Mouse (Mus musculus): Measurements from ENCODE around the gene Cyp27a1.
A peak's percentile ranks its signal among the peaks of the same experiment; 100 is the strongest.

Gene Cyp27a1

DNA sequence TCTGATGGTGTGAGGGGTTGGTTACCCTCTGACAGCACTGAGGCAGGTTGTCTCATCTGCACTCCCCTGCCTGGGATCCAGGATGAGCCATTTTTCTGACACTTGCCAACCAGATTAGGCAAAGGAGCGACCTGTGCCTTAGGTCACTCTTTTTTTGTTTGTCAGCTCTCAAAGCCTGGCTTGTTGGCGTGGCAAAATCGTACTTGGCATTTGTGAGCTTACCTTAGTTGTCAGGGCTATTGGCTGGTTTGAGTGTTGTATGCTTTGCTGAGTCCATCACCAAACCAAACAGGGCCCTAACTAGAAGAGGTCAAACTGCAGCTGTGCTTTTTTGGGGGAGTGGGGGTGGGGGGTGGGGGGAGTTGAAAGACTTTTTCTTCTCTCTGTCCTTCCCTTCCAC lies 5.9 kb downstream of the Cyp27a1 start:
- no peak for DNase-seq

DNA sequence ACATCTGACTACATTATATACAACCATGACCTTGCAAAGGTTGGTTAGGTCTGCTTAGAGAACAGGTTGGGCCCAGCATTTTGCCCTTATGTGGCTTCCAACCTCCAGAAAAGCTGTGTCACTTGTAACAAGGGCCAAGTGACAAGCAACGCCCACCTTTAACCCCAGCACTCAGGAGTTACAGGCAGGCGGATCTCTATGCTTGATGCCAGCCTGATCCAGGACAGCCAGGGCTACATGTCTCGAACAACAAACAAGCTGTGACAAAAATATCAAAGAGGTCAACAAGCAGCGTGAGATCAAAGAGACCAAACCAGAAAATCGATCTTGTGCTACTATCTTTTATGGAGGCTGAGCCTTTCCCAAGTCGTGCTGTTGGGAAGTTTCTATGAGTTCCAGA lies 8.3 kb downstream of the Cyp27a1 start:
- no peak for DNase-seq

DNA sequence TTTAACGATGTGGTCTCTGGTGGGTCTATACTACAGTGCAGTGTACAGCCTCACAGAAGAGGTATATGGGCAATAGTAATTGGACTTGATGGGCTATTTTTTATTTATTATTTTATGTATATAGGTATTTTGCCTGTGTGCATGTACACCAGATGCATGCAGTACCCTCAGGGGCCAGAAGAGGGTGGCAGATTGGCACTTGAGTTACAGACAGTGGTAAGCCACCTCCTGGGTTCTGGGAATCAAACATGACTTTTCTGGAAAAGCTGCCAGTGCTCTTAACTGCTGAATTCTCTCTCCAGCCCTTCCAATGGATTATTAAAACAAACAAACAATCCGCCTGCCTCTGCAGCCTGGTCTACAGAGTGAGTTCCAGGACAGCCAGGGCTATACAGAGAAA lies 10.4 kb downstream of the Cyp27a1 start:
- no peak for DNase-seq

DNA sequence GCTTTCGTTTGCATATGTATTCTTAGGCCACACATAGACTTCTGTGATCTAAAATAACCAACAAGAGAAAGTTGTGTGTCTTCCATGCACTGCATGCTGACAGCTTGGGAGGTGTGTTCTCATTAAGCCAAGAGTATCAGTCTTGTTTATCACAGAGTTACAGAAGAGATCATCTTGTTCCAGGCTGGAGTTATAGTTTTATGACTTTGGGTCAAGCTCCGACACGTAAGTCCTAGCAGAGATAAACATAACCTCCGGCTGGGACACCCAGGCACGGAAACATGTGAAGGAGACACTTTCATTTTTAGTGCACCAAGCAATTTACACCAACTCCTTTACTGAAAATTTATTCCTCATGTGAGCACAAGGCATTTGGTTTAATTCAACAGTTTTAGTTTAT lies 12.7 kb downstream of the Cyp27a1 start:
- no peak for DNase-seq

DNA sequence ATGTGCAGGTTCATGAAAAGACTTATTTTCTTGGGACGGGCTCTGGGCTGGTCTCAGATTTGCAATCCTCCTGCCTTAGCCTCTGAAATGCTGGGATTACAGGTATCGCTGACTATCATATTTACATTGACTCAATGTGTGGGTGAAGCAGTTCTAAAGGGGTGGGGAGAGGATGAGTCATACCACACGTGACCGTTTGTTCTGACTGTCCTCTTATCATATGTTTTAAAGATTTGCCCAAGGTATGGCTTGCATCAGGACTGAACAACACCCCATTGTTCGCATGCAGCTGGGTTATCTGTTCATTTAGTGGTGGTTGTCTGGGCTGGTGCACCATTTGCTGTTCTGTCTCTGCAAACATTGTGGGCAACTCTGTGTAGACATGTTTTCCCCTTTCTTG lies 13.3 kb downstream of the Cyp27a1 start:
- no peak for DNase-seq

DNA sequence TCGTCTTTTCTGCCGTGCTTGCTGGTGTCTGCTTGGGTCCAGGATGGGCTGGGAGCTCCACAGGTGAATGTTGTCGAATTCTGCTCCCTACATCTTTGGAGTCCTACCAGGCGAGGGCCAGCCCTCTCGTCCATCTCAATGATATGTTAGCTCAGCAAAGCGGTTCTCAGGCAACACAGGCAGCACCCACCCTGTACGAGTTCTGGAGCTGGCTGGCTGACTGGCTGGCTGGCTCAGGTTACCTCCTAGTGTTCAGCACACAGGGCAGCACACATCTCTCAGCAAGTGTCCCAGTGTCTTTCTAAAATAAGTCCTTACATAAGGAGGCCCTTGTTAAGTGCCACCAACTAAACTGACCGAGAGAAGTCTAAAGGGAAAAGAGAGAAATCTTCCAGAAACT lies 15.1 kb downstream of the Cyp27a1 start:
- DNase-seq = no peak

DNA sequence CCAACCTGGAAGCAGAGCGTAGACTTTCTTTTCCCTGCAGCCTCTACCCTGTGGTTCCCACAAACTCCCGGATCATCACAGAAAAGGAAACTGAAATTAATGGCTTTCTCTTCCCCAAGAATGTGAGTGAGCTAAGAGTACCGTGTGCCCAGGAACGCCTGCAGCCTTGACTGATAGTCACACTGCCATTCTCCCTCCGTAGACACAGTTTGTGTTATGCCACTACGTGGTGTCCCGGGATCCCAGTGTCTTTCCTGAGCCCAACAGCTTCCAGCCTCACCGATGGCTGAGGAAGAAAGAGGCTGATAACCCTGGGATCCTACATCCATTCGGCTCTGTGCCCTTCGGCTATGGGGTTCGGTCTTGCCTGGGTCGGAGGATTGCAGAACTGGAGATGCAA lies 23.6 kb downstream of the Cyp27a1 start:
- DNase-seq = no peak

DNA sequence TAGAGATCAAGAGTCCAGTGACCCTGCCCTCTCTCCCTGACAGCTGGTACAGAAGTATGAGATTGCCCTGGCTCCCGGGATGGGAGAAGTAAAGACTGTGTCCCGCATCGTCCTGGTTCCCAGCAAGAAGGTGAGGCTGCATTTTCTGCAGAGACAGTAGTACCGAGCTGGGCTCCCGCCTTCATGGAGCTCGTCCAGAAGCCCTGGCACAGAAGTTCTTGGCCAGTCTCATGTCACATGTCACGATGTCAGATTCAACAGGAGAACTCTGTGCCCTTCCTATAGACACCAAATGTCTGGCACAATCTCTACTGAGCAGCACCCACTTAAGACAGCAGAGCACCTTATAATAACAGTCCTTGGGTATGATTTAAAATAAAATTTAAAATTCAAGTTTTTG lies 24.1 kb downstream of the Cyp27a1 start:
- DNase-seq = no peak

DNA sequence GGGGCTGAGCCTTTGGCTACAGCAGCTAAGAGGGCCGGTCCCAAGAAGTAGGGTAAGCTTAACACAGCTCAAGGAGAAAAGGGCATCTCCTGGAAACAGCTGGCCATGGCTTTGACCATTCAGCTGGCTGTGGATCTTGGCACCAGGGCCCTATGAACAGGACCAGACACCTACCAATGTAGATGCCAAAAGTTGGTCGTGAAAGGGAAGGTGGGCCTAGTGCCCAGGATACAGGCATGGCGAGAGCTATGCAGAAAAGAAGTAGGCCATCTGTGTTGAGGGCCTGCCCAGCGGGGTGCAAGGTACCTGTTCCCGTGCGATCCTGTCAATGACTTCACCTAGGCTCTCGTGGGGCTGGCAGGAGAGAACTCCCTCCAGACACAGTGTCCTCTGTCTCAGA lies 27.5 kb downstream of the Cyp27a1 start:
- DNase-seq = no peak

DNA sequence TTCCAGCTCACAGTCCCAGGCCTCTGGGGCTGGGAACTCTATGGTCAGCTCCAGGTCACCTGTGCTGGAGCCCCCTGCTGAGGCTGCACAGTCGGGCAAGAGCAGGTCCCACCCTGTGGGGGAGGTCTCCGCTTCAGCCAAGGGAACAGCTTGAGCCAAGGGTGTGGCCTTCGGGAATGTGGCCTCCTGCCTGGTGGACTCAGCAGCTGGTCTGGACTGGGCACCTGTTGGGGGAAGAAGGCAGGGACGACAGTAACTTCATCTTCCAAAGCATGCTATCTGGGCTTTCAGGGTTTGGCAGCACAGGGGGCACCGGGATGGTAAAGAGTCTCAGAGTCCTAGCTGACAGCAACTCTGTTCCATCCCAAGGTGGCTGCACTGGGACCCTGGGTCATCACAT lies 34.0 kb downstream of the Cyp27a1 start:
- DNase-seq = no peak

DNA sequence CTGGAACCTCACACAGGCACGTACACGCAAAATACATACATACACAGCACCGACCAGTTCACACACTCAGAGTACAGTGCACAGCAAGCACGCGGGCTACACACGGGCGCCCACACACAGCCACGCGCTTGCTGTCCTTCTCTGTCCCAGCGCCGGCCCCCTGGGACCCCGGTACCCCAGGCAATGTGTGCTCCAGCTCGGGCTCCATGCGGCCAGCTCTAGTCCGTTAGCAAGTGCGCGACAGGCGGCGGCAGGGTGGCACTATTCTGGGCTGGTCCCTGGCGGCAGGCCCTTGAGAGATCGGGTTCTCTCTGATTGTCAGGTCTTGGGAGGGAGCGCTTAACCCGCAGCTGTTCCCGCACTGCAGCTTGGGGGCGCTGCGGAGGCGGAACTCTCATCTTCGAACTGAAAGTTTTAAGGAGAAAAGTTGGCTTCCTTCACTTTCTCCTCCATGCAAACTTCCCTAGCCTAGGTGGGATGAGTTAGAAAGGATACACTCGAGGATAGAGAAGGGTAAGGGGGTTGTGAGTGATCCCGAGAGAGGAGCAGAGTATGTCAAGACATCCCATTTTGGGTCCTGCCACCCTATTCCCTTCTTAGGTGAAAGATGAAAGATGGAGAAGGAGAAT lies 35.4 kb downstream of the Cyp27a1 start, which contains the start of gene Prkag3:
Gene Prkag3, minus strand, starts transcription at position 579 of the 629 bp plus-strand sequence.
- peak; percentile 60 for DNase-seq

DNA sequence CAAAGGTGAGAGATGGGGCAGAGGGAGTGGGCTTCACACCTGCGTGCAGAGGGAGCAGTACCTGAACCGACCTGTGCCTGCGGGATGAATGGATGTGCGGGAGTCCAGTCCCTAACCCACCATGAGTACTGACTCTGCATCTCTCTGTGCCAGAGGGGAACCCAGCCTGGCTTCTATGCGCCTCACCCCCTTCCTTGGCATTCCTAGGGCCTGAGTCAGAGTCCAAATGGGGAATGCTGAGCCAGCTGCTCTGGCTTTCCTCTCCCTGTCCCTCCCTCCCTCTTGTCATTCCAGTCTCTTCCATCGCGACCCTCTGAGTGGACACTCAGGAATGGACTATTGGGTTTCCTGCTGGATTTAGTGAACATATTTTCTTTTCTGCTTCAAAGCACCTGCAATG lies 35.9 kb downstream of the Cyp27a1 start:
- DNase-seq = peak; percentile 83

DNA sequence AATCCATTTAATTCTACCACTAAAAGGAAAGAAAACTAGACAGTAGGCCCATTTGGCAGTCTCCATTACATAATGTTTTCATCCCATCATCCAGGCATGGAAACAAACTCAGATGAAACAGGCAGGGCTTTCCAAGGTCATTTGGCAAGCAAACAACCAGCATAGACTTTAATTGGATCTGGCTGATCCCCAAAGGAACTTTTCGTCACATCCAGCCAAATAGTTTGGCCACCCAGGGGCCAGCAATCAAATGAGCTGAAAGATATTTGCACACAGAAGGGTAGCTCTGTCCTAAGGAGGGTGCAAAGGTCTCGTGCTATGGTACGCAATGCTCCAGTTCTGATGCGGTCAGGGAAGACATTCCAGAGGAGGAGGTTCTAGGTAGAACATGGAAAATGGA lies 37.3 kb downstream of the Cyp27a1 start:
- peak; percentile 92 for DNase-seq

DNA sequence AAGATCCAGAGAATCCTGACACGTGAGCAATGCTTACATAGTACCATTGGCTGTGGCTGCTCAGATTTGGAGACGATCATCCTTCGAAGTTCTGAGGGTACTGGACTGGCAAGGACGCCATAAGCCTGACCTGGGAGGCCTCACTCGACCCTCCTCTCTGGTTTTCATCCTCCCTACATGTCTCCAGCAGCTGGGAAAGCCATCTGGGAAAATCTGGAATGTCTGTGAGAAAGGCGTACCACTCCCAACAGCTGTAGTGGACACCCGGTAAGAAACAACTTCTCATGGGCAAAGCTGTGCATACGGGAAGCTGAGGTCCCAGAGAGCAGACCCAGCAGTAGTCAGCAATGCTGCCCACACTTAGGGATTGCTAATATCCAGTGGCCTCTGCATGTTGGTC lies 38.8 kb downstream of the Cyp27a1 start:
- DNase-seq = no peak

DNA sequence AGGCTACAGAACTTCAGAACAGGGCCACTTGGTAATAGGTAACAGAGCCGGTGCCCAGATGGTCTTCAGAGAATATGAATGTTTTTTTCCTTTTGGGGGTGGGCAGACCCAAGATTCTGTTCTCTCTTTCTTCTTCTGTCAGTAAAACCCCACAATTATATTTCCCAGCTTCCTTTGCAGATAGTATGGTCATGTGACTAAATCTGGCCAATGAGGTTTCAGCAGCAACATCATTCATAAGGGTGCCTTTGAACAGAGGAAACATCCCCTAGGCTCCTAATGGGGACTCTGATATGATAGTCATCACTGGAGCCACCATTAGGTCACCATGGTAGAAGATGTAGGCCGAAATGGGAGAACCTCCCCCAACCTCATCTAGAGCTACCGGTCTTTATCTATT lies 39.5 kb downstream of the Cyp27a1 start:
- no peak for DNase-seq

DNA sequence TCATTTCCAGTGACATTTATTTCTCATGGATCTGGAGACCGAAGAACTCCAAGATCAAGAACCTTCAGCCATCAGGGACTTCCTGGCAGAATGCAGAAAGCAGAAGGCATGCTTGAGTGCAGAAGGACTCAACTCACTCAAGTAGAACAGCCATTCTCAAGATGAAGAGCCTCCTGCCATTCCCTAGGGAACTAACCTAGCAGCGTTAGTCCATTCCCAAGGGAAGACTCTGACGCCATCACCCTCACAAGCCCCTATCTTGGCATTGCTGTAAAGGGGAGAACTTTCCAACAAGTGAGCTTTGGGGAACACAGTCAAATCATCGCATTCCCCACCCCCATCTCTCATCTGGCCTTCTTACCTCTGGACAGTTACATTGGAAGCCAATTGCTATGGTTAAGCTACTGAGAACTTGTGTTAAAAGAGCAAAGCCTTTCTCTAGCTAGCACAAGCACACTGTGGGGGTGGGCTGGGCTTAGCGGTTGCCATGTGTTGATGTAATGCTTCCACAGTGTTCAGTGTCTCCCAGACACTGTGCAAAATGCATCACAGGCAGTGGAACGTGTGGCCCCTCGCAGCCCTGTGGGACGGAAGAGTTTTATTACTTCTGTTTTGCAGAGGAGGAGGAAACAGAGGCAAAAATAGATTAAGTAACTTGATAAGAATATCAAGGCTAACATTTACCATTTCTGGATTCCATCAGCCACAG lies 40.0 kb downstream of the Cyp27a1 start:
- DNase-seq = no peak

DNA sequence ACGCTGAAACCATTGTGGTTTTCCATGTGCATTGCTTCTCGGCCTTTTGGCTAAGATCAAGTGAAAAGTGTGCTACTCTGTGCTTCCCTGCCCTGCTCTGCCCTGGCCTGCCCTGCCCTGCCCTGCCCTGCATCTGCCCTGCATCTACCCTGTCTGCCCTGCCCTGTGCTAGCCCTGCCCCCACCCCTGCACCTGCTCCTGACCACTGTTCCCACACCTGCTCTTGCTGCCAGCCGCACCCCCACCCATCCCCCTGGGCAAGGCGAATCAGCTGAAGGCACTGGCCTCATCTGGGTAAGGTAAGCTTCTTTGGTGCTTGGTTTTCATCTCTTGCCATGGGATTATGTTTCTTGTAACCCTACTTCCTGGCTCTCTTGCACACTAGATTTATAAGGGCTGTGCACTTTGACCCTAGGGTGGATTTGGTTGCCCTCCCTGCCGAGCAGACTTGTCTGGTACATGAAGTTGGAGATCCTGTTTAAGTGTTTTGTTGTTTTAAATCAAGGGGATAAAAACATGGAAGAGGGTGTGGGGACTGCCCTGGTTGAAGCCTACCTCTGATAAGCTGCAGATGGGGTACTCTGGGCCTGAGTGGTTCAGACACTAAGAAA lies 40.9 kb downstream of the Cyp27a1 start:
- peak; percentile 42 for DNase-seq

DNA sequence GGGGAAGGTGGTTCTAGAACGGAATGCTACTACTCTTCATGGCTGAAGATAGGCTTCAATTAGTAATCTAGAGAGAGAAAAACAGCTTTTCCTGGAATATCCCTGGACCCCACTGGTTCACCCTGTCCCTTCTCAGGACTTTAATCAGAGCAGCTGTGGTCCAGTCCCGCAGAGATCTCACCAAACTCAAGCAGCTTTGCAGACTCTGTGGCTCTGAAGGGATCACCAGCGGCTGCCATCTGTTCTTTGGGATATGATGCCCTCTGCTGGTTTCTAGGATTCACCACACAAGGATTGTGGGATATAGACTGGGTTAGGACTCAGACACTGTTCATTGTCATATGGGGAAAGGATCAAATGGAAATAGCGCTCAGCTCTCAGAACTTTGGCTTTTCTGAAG lies 46.4 kb downstream of the Cyp27a1 start:
- peak; percentile 56 for DNase-seq

DNA sequence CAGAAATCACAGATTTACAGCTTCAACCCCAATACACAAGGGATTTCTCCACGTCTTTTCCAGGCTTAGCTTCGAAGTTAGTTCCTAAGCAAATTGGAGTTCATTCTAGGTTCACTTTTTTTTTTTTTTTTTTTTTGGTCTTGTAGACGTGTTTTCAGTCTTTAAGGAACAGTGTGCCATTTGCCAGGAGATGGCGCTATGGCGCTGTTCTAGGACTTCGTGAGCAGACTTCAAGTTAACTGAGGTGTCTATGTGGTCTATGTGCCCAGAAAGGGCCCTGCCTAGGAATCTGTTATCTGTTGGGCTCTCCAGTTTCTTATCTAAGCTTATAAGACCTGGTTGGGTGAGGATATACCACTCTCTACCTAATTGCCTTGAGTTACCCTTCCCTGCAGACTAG lies 49.7 kb downstream of the Cyp27a1 start:
- DNase-seq = peak; percentile 57

DNA sequence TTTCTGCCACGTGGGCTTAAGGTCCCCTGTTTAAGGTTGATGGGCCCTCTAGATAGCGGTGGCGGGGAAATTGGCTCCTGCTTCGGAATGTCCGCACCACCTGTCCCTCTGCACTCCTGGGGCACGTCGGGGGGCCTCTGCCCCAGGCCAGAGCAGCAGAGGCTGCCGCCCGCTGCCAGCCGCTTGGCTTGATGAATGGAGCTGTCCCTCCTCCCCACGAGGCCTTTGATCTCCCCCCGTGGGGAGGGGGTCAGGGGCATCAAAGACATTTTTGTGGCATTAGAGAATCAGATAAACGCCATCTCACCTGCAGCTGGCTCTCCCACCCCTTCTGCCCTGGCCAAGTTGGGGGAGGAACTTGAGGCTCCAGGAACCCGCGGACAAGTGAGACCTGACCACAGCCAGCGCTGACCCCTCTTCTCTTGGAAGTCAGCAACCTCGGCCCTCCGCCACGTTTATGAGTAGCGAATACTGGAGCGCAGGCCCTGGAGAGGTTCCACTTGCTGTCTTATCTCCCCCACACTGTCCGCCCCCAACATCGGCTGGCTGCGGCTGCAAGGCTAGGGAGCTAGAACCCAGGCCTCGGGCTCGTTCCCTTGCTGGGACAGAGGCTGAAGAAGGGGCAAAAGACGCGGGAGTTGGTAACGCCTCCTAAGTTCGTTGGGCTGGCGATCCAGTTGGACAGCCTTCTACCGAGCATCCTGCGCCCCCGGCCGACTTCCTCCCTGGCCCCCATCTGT lies 57.5 kb downstream of the Cyp27a1 start:
- DNase-seq = no peak

DNA sequence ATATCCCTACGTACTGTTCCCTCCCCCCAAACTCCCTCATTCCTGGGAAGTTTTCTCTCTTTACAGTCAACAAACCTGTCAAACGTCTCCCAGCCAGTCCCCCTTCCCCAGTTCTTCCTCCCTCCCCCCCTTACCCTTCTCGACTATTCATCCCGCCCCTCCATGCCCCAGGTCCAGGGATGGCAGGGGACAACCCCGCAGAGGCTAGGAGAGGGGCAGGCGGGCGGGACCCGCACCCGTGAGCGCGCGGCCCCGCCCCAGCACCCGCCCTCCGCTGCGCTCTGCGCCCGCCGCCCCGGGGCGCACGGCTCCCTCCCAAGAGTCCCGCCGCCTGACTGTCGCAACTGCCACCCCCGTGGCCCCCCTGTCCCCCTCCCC lies 58.1 kb downstream of the Cyp27a1 start:
- DNase-seq = no peak

DNA sequence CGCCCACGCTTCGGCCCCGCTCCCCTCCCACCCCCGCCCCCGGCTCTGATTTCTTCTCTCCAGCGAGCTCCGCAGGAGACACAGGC lies 58.3 kb downstream of the Cyp27a1 start, which contains the start of gene Wnt6:
Gene Wnt6, plus strand, starts transcription at position 48 of the 86 bp plus-strand sequence.
- no peak for DNase-seq

DNA sequence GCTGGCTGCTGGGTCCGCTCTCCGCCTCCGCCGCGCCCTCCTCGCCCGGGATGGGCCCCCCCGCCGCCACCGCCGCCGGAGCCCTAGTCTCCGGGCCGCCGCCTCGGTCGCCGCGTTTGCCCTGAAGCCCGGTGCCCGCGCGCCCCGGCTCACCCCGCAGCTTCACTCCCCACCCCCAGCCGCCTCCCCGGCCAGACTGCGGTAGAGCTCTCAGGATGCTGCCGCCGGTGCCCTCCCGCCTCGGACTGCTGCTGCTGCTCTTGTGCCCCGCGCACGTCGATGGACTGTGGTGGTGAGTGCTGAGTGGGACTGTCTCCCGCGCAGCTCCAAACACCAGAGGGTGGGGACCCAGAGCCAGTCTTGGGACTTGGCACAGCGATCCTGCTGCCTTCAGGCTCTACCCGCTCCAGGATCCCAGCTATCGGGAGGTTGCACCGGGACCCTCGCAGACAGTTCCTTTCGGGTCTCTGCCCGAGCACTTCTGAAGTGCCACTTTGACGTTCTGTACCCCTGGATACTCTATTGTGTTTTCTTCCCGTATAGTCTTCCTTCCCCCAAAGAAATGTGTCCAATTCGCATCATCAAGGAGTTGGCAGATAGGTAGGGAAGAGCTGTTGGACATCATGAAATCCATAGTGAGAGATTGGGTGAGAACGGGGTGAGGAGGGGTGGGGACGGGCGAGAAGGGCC lies 58.7 kb downstream of the Cyp27a1 start:
- no peak for DNase-seq

DNA sequence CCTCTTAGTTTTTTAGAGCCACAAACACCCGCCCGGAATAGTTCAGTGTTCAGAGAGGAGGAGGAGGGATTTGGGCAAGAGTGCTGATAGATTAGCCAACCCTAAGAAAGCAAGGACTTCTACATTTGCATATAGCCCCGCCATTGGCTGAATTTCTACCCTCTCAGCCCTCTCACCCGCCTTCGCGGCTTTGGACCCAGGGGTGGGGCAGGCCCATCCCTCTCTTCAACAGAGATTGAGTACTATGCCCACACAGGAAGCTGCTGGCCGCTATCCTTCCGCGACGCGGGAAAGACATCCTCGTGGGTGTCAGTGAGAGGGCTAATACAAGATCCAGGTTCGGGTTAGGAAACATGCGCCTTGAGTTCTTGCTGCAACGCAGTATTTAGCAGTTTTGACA lies 59.8 kb downstream of the Cyp27a1 start:
- DNase-seq = peak; percentile 84

Measured in kidney, adult 11 months (tissue).